Comparison of ENCODE assay signal across 11 mouse cellular contexts in the genomic region with DNA sequence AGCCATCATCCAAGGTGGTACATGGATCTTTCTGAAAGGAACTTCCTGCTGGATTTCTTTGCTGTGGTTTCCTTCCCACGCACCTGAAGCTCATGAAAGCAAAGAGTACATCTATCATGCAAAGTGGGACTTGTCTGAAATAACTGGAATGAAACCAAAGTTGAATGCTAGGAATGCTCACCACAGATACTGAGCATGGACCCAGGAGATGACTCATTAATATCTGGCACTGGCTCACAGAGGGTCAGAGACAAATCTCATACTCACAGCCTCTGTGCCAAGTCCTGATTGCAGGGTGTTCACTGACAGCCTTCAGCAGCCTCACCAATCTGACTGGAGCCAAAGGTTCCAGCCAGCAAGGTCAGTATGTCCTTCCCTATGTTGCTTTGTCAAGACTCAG.
DNase-seq lines count a peak whose midpoint lies in the region; ATAC-seq and TF ChIP-seq lines count a peak whose summit lies in the region.
"Had no signal": no experiment of that assay in that cellular context is flagged by ENCODE, and none has a peak within 500 bp of the region (broad histone marks: within the 10 kb centered on the region; RNA-seq: fewer than 3 reads in every experiment).

No protein-coding gene starts in this region.

- no peak overlapping the region for H3ac ChIP-seq in myocyte (ENCODE audit: control insufficient read depth, insufficient read length)

- peaks cover 10% of the 10 kb centered on the region for H3K4me1 ChIP-seq in heart, embryonic 16.5 days (ENCODE audit: control insufficient read depth, insufficient read depth, low read length)
- H3K4me1 ChIP-seq: liver, embryonic 12.5 days had no signal

- no peak overlapping the region for H3K4me3 ChIP-seq in heart, embryonic 16.5 days (ENCODE audit: low read length)
- no peak overlapping the region for H3K4me3 ChIP-seq in myocyte
- no peak overlapping the region for H3K4me3 ChIP-seq in left cerebral cortex, adult 2 months
- H3K4me3 ChIP-seq: liver, embryonic 12.5 days had no signal

- H3K79me2 ChIP-seq in myocyte (ENCODE audit: control insufficient read depth, insufficient read depth) = no peaks in the 10 kb centered on the region

- no peak overlapping the region for H3K4me2 ChIP-seq in heart, embryonic 16.5 days (ENCODE audit: low read depth, low read length)
- H3K4me2 ChIP-seq in myocyte (ENCODE audit: low read depth) = peak overlapping the region; percentile 52
- H3K4me2 ChIP-seq: liver, embryonic 12.5 days had no signal

- TF ChIP-seq POLR2A in myocyte (IDR thresholded peaks at IDR 0.05; ENCODE audit: insufficient read length, low read depth) = no peak

- intact Hi-C loops in left cerebral cortex, adult 2 months (cut with DNase I) = no loop called here

- no peaks in the 10 kb centered on the region for H3K9me3 ChIP-seq in heart, embryonic 16.5 days (replicated peaks; ENCODE audit: control insufficient read depth, low read length)
- H3K9me3 ChIP-seq: liver, embryonic 12.5 days had no signal

- peak; percentile 98 for ATAC-seq in heart, embryonic 16.5 days (replicated peaks; ENCODE audit: extremely low read depth, insufficient read depth, low FRiP score)
- ATAC-seq: liver, embryonic 12.5 days had no signal

- H3K36me3 ChIP-seq in heart, embryonic 16.5 days (ENCODE audit: control insufficient read depth, insufficient read depth) = no peaks in the 10 kb centered on the region
- H3K36me3 ChIP-seq in myocyte (ENCODE audit: control insufficient read depth, insufficient read depth) = no peaks in the 10 kb centered on the region
- H3K36me3 ChIP-seq: liver, embryonic 12.5 days had no signal

- no peak overlapping the region for H3K9ac ChIP-seq in heart, embryonic 16.5 days (ENCODE audit: low read length)
- H3K9ac ChIP-seq: liver, embryonic 12.5 days had no signal

- no peaks in the 10 kb centered on the region for H3K27me3 ChIP-seq in heart, embryonic 16.5 days (ENCODE audit: control insufficient read depth, insufficient read depth, low read length)
- H3K27me3 ChIP-seq in myocyte (ENCODE audit: control insufficient read depth, insufficient read depth, insufficient read length) = no peaks in the 10 kb centered on the region
- H3K27me3 ChIP-seq: CH12.LX; liver, embryonic 12.5 days had no signal

- TF ChIP-seq CTCF in left cerebral cortex, adult 2 months (IDR thresholded peaks at IDR 0.05) = no peak

- WGBS in heart, embryonic 16.5 days = 17% methylated on average over 1 of the region's 1 CpGs

- DNase-seq in kidney, adult 11 months = peak; percentile 6
- DNase-seq in kidney, postnatal 4 days = no peak
- peak; percentile 32 for DNase-seq in brain, adult 2 months (ENCODE audit: low read depth, low spot score)
- no peak for DNase-seq in B cell, adult 2 months
- no peak for DNase-seq in spleen, adult 18-20 months
- no peak for DNase-seq in left cerebral cortex, adult 2 months (ENCODE audit: extremely low spot score in 1 of 2, low spot score in 2 of 2)
- DNase-seq: right cerebral cortex, postnatal 25 days had no signal

- H3K27ac ChIP-seq in heart, embryonic 16.5 days (ENCODE audit: low read length) = peak overlapping the region; percentile 89
- H3K27ac ChIP-seq in left cerebral cortex, adult 2 months = no peak overlapping the region
- H3K27ac ChIP-seq: liver, embryonic 12.5 days had no signal

TF ChIP-seq in myocyte, 11 proteins besides CTCF, POLR2A, EP300 and RAD21:
- TF ChIP-seq E2F4 (IDR thresholded peaks at IDR 0.05; ENCODE audit: insufficient read depth) (no peak), TCF3 (IDR thresholded peaks at IDR 0.05; ENCODE audit: insufficient read length, low read depth) (no peak), TCF12 (IDR thresholded peaks at IDR 0.05; ENCODE audit: insufficient read depth, poor library complexity, severe bottlenecking) (no peak), SRF (IDR thresholded peaks at IDR 0.05; ENCODE audit: control insufficient read depth, insufficient read length, low read depth) (no peak), MAX (IDR thresholded peaks at IDR 0.05; ENCODE audit: low read depth) (no peak), REST (IDR thresholded peaks at IDR 0.05; ENCODE audit: insufficient read depth, insufficient read length) (no peak), USF1 (IDR thresholded peaks at IDR 0.05; ENCODE audit: low read depth) (no peak), MYOG (IDR thresholded peaks at IDR 0.05; ENCODE audit: control insufficient read depth in 1 of 3, insufficient read depth in 1 of 3, insufficient read length in 2 of 3, low read depth in 2 of 3) (no peak), CEBPB (IDR thresholded peaks at IDR 0.05; ENCODE audit: insufficient read depth, poor library complexity, severe bottlenecking) (no peak), POLR2AphosphoS2 (IDR thresholded peaks at IDR 0.05; ENCODE audit: insufficient read length, low read depth) (no peak), MYOD1 (IDR thresholded peaks at IDR 0.05; ENCODE audit: control insufficient read depth in 1 of 3, insufficient read length in 2 of 3, low read depth in 2 of 3) (no peak)

Comparison
In these comparisons a context has a peak if more than half of its experiments do, and no peak if none do; other contexts are left out.
1. DNase-seq: peak in kidney, adult 11 months (single experiment) and brain, adult 2 months (single experiment); none in kidney, postnatal 4 days (0 of 2), B cell, adult 2 months (0 of 2), spleen, adult 18-20 months (0 of 2) and left cerebral cortex, adult 2 months (0 of 2).